Mouse (Mus musculus) liver, embryonic 14.5 days (tissue): ENCODE data around the gene Eml4.

Experiments used
- CTCF ChIP-seq: IDR thresholded peaks from 2 replicates; pipeline ENCODE4 v1.5.1; 2016; ENCODE audit warnings: antibody characterized with exemption, low read depth, control low read depth
- EP300 ChIP-seq: IDR thresholded peaks from 2 replicates; pipeline ENCODE4 v1.6.1; 2016; ENCODE audit warnings: antibody characterized with exemption, low read depth

GRCm38 (mm10) chr17:83521881-83522280 lies 171.2 kb downstream of the Eml4 start:
- no peak for TF ChIP-seq CTCF
- TF ChIP-seq EP300, result no peak
